Mouse (Mus musculus) embryonic facial prominence, embryonic 14.5 days (tissue): ENCODE results near the gene Gpr179. TPM values are rescaled to one million over a fixed set of nuclear protein-coding genes. Genes with fewer than 3 reads are reported as not detected.

ENCODE experiments used
- ATAC-seq: fragments of 200-750 bp; cut with Nextera tagmentation; 2 replicates; pipeline ENCODE4 v1.8.0; 2017; ENCODE audit warnings: low read depth, moderate number of reproducible peaks, moderate TSS enrichment
- DNase-seq: peaks from one replicate; pipeline ENCODE4 v3.0.0-alpha.2; 2015; ENCODE audit warnings: low spot score
- H3K27ac ChIP-seq: fragments of 300-500 bp; sonication (generic); replicated peaks from 2 replicates; pipeline ENCODE4 v1.5.1; 2014; ENCODE audit warnings: low read depth, mild to moderate bottlenecking, low read length, moderate library complexity
- H3K27me3 ChIP-seq: fragments of 300-500 bp; sonication (generic); replicated peaks from 2 replicates; pipeline ENCODE4 v1.6.1; 2014; ENCODE audit warnings: low read length; ENCODE audit not compliant: control insufficient read depth, insufficient read depth
- H3K36me3 ChIP-seq: fragments of 300-500 bp; sonication (generic); 2 replicates; pipeline ENCODE4 v1.6.1; 2014; ENCODE audit warnings: low read length, mixed read lengths; ENCODE audit not compliant: control insufficient read depth, insufficient read depth
- H3K4me1 ChIP-seq: fragments of 300-500 bp; sonication (generic); 2 replicates; pipeline ENCODE4 v1.6.1; 2014; ENCODE audit warnings: antibody characterized with exemption, low read length; ENCODE audit not compliant: control insufficient read depth, insufficient read depth
- H3K4me2 ChIP-seq: fragments of 300-500 bp; sonication (generic); 2 replicates; pipeline ENCODE4 v1.6.1; 2014; ENCODE audit warnings: low read depth, mild to moderate bottlenecking, low read length, moderate library complexity, mixed read lengths
- H3K4me3 ChIP-seq: fragments of 300-500 bp; sonication (generic); 2 replicates; pipeline ENCODE4 v1.5.1; 2014; ENCODE audit warnings: low read depth, mild to moderate bottlenecking, low read length
- H3K9ac ChIP-seq: fragments of 300-500 bp; sonication (generic); 2 replicates; pipeline ENCODE4 v1.6.1; 2014; ENCODE audit warnings: low read depth, mild to moderate bottlenecking, low read length, moderate library complexity, mixed read lengths
- H3K9me3 ChIP-seq: fragments of 300-500 bp; sonication (generic); 2 replicates; pipeline ENCODE4 v1.6.1; 2016; ENCODE audit warnings: low read length; ENCODE audit not compliant: control insufficient read depth
- WGBS: fragments of 180-500 bp; shearing (Covaris S2); extraction: QIAGEN DNeasy Blood & Tissue Kit; methylation state at CpG from one replicate; pipeline ENCODE4 v1.1.7; 2014; 5-methylcytosine and 5-hydroxymethylcytosine counted together
- polyA plus RNA-seq: library from polyadenylated mRNA; unstranded; fragments of >200 nt; fragmentation: Nextera tagmentation; extraction: Ambion mirVana; gene quantifications from 2 replicates; pipeline ENCODE4 v1.2.1, GENCODE M21; 2014

The Gpr179 gene
- 0.08 and 0.15 TPM in 2 replicates for polyA plus RNA-seq

GRCm38 (mm10) chr11:97352027-97352684 lies at the start of gene Gpr179:
Gene Gpr179 (minus strand): TSS chr11:97352077.
- Histone ChIP-seq H3K4me3 (no peak within 1 kb of the TSS), H3K4me1 (peaks cover 9% of the 10 kb centered on the region; the same call in 1 of the 2 replicates), H3K36me3 (no peaks in the 10 kb centered on the region), H3K9me3 (no peaks in the 10 kb centered on the region), H3K9ac (no peak within 1 kb of the TSS), H3K4me2 (no peak within 1 kb of the TSS), H3K27me3 (no peaks in the 10 kb centered on the region), H3K27ac (no peak within 1 kb of the TSS)
- ATAC-seq, result no peak
- DNase-seq, result no peak
- 67% methylated on average over 3 of the region's 3 CpGs for WGBS

- H3K9me3 ChIP-seq, result no peaks in the 10 kb centered on the region
- H3K36me3 ChIP-seq, result peaks cover 8% of the 10 kb centered on the region; the same call in 1 of the 2 replicates
- ATAC-seq (peak; percentile 48), DNase-seq (peak; percentile 71)
- no peak overlapping the region; the same call in 1 of the 2 replicates for H3K4me2 ChIP-seq
- no peak overlapping the region for H3K9ac ChIP-seq
- peaks cover 18% of the 10 kb centered on the region for H3K4me1 ChIP-seq
- no peak overlapping the region for H3K4me3 ChIP-seq
- no peak overlapping the region; the same call in 1 of the 2 replicates for H3K27ac ChIP-seq
- 14% methylated on average over 5 of the region's 6 CpGs for whole genome bisulfite sequencing
- no peaks in the 10 kb centered on the region for H3K27me3 ChIP-seq
These were observed 49.2 kb upstream of the Gpr179 start for GRCm38 (mm10) chr11:97401082-97401481.

- Histone ChIP-seq H3K27me3 (no peaks in the 10 kb centered on the region), H3K9me3 (no peaks in the 10 kb centered on the region), H3K36me3 (peaks cover 16% of the 10 kb centered on the region; the same call in 1 of the 2 replicates), H3K4me1 (peaks cover 9% of the 10 kb centered on the region), H3K4me2 (peak overlapping the region; percentile 72), H3K4me3 (peak overlapping the region; percentile 37), H3K27ac (no peak overlapping the region; the same call in none of the 2 replicates), H3K9ac (peak overlapping the region; percentile 28; the same call in 1 of the 2 replicates)
- peak; percentile 64 for ATAC-seq
- 2% methylated on average over 23 of the region's 23 CpGs for WGBS
- peak; percentile 94 for DNase-seq
These were observed 48.3 kb upstream of the Gpr179 start for GRCm38 (mm10) chr11:97399958-97400710.

- ATAC-seq (no peak), DNase-seq (no peak)
- Histone ChIP-seq H3K27ac (no peak overlapping the region), H3K9ac (no peak overlapping the region), H3K4me1 (peaks cover 4% of the 10 kb centered on the region), H3K4me3 (no peak overlapping the region), H3K27me3 (no peaks in the 10 kb centered on the region), H3K4me2 (no peak overlapping the region), H3K36me3 (peaks cover 32% of the 10 kb centered on the region), H3K9me3 (no peaks in the 10 kb centered on the region)
- whole genome bisulfite sequencing, result 64% methylated on average over 2 of the region's 2 CpGs
These were observed 46.6 kb upstream of the Gpr179 start for GRCm38 (mm10) chr11:97398506-97398905.

- no peak overlapping the region for H3K9ac ChIP-seq
- ATAC-seq (0 out of 2 replicates have a peak, but pooled peaks have one; percentile 31), DNase-seq (no peak)
- no peak overlapping the region for H3K4me2 ChIP-seq
- no peak overlapping the region for H3K4me3 ChIP-seq
- 94% methylated on average over 11 of the region's 11 CpGs for WGBS
- H3K36me3 ChIP-seq, result peaks cover 76% of the 10 kb centered on the region
- no peaks in the 10 kb centered on the region for H3K4me1 ChIP-seq
- H3K27me3 ChIP-seq, result no peaks in the 10 kb centered on the region
- H3K9me3 ChIP-seq, result no peaks in the 10 kb centered on the region
- H3K27ac ChIP-seq, result no peak overlapping the region
These were observed 42.3 kb upstream of the Gpr179 start for GRCm38 (mm10) chr11:97394146-97394545.

- H3K36me3 ChIP-seq, result peaks cover 81% of the 10 kb centered on the region
- no peak overlapping the region for H3K4me2 ChIP-seq
- H3K4me3 ChIP-seq, result no peak overlapping the region
- WGBS, result 68% methylated on average over 11 of the region's 11 CpGs
- ATAC-seq (no peak), DNase-seq (no peak)
- H3K27me3 ChIP-seq, result no peaks in the 10 kb centered on the region
- H3K9me3 ChIP-seq, result no peaks in the 10 kb centered on the region
- H3K4me1 ChIP-seq, result no peaks in the 10 kb centered on the region
- no peak overlapping the region for H3K27ac ChIP-seq
- H3K9ac ChIP-seq, result no peak overlapping the region
These were observed 41.8 kb upstream of the Gpr179 start for GRCm38 (mm10) chr11:97393658-97394057.

- H3K4me2 ChIP-seq, result no peak overlapping the region
- H3K9me3 ChIP-seq, result no peaks in the 10 kb centered on the region
- WGBS, result 85% methylated on average over 8 of the region's 8 CpGs
- H3K36me3 ChIP-seq, result peaks cover 82% of the 10 kb centered on the region
- no peaks in the 10 kb centered on the region for H3K27me3 ChIP-seq
- no peaks in the 10 kb centered on the region for H3K4me1 ChIP-seq
- no peak overlapping the region for H3K4me3 ChIP-seq
- DNase-seq (no peak), ATAC-seq (no peak)
- H3K9ac ChIP-seq, result no peak overlapping the region
- no peak overlapping the region for H3K27ac ChIP-seq
These were observed 37.2 kb upstream of the Gpr179 start for GRCm38 (mm10) chr11:97389127-97389526.

GRCm38 (mm10) chr11:97387811-97388210 lies 35.9 kb upstream of the Gpr179 start:
- Histone ChIP-seq H3K27me3 (no peaks in the 10 kb centered on the region), H3K4me2 (no peak overlapping the region), H3K9me3 (no peaks in the 10 kb centered on the region), H3K9ac (no peak overlapping the region), H3K4me1 (no peaks in the 10 kb centered on the region), H3K27ac (no peak overlapping the region), H3K4me3 (no peak overlapping the region), H3K36me3 (peaks cover 80% of the 10 kb centered on the region)
- ATAC-seq, result no peak
- DNase-seq, result no peak
- 100% methylated on average over 2 of the region's 2 CpGs for WGBS
